Mouse (Mus musculus) urinary bladder, postnatal 14 days (tissue): ENCODE measurements around the gene Tmem200a.
"Not testable (repeated sequence)": the region's sequence is repeated elsewhere in the genome, so short reads cannot be mapped to it uniquely, and the experiment has no call there.

ENCODE experiments used
- DNase-seq: peaks from one replicate; pipeline ENCODE4 v3.0.0; 2021; ENCODE audit warnings: low spot score

Gene Tmem200a

DNA sequence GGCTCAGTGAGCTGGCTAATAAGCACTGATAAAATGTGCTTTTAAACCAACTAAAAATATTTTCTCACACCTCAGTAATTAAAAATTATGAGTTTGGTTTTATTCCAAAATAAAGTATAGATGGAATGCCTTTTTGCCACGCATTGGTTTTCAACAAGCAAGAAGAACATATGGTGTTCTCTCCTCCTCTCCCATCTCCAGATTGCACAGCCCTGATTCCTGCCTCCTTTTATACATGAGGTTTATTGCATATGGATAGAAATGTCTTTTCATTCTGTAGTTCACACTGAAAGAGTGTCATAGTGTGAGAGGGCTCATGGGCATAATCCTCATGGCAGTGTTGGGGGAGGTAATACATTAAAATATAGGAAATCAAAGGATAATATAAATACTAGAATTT, 96.2 kb downstream of the Tmem200a start:
- DNase-seq = no peak

DNA sequence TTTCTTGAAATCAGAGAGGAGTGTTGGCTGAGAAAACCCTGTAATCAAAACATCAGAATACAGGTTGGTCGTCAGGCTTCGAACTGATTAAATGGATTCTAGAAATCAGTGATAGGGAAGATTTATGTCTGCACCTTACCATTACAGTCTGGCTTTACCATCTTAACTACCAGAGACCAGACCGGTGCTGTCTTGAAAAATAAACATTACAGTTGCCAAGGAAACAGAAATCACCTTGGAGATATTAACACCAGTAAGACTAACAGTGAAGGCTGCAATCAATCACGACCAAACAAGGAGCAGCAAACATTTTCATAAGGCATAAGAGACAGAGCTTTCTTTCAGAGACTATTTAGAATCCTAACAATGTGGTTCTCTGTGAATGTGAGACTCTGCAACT, 116.0 kb downstream of the Tmem200a start:
- DNase-seq = no peak

GRCm38 (mm10) chr10:25961066-25961465, 117.8 kb downstream of the Tmem200a start:
- no peak for DNase-seq

DNA sequence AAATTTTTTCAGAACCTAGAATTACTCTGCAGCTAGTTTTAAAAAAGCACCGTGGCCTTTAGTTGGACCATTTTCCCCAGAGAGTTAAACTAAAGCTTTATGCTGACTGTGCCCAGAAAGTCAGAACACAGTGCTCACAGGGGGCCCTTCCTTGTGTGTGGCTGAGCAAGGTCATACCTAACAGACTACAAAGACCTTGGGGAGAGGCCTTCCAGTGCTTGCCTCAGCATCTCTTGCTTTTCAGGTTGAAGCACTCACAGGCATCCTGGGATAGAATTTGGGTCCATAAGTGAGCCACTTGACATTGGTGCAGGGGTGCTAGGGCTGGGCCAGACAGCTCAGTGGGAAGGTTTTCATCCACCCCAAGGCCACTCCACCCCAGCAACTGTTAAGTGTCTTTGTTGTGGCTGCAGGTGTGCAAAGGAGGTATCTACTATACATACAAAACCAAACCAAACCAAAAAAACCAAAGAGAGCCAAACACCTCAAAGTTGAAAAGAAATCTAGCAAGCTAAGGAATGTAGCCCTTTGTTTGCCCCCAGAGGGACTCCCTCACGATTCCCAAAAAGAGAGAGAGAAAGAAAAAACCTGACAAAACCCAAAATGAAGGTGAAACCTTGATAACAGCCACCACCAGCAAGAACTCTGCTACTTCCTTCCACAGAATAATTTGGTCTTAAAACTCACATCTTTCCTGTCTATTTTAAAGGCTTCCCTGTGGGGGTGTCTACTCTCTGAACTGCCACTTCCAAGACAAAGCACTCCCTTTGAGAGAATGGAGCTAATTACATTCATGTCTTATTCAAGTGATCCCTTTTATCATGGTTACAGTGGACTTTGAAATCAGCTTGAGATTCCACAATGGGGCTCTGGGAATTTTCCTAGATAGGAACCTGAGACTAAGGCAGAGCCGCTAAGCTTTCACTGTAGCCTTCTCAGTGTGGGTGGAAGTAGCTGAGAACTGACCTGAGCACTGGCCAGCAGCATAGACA, 119.8 kb downstream of the Tmem200a start:
- DNase-seq = no peak

GRCm38 (mm10) chr10:25954641-25955228, 124.1 kb downstream of the Tmem200a start:
- no peak for DNase-seq

GRCm38 (mm10) chr10:25952838-25953237, 126.0 kb downstream of the Tmem200a start:
- DNase-seq = no peak

DNA sequence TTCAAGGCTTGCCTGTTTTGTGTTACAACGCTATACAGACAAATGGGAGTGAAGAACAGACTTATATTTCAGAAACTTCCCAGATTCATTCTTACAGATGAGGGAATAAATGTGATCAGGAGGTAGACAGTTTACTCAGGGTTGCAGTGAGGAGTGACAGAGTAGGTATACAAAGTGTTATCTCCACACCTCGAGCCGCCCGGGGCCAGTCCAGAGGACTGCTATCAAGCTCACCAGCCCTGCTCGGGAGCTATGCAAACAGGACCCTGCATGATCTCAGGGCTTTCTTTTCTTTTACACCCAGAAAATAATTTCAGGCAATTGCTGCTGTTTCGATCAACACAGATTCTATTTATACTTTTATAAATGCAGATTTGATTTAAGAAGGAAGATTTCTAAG, 126.7 kb downstream of the Tmem200a start:
- no peak for DNase-seq

GRCm38 (mm10) chr10:25945866-25946265, 133.0 kb downstream of the Tmem200a start:
- DNase-seq = no peak

DNA sequence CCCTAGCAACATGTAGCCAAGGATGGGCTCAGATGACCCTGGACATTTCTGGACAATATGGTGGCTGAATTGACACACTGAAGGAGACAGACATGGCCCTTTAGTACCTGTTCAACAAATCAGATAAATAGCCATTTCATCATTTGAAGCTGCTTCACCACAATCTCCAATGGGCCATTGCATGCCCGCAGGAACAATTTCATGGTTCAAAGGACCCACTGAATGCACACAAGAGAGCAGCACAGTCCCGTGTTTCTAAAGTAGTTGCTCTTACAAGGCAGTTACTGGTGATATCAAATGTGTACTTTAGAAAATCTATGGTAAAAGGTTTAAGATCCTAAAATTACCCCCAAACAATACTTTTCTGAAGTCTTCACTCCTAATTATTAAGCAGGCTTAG, 134.2 kb downstream of the Tmem200a start:
- DNase-seq = no peak

GRCm38 (mm10) chr10:25931796-25932195, 147.1 kb downstream of the Tmem200a start:
- DNase-seq = no peak

DNA sequence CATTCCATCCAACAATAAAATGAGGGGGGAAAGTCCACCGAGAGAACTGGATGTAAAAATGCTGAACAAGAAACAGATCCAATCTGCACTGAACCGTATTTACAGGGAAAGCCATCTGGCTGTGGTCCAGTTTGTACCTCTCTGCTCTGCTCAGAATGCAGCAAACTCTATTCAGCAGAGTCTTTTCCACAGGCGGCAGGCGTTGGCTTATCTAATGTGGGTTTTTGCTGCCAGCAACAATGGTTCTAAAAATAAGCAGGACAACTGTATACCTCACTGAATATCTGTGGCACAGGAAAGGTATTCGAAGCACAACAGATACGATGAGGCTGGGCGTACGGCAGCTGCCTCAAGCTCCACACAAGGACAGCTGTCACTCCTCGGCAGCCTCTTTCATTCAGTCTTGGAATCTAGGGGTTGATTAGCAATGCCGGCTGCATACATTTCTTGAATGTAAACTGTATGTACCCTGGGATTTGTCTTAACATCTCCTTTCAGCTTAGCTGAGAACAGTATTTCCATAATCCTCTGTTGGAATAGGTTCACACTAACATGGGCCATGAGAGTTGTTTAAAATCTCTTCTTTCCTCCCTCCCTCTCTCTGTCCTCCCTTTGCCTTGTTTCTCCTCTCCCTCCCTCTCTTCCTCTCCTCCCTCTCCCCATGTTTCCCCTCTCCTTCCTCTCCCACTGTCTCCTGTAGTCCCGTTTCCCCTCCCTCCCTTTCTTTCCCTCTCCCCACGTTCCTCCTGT, 149.3 kb downstream of the Tmem200a start:
- no peak for DNase-seq

GRCm38 (mm10) chr10:25928861-25929368, 149.9 kb downstream of the Tmem200a start:
- DNase-seq = no peak

GRCm38 (mm10) chr10:25928448-25928786, 150.4 kb downstream of the Tmem200a start:
- no peak for DNase-seq

GRCm38 (mm10) chr10:25927553-25928447, 151.1 kb downstream of the Tmem200a start:
- no peak for DNase-seq

DNA sequence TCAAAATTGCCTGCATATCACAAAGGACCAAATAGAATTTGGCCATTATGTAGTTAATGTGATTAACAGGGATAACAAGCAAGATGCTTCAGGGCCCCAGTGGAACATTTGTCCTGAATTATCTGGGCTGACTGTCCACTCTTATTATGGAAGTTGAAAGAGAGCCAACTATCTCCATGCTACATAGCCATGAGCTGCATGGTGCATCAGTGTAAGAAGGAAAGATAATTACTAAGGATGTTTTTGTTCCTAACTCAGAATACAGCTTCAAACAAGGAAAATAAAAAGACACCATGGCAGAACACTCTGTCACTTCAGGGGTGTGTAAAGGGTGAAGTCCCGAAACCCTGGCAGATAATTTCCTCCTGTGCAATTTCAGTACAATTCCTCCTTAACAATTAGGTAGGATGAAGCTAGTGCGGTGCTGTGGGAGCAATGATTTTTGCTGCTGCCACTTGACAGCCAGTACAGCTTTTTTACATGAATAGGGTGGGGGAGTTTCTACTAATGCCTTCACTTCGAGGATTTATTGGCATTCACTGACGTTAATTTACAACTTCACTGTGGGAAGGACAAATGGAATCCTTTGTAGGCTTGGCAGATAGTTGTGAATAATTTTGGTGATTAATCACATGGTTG, 158.1 kb downstream of the Tmem200a start:
- DNase-seq = no peak

GRCm38 (mm10) chr10:25918103-25918502, 160.7 kb downstream of the Tmem200a start:
- no peak for DNase-seq

- no peak for DNase-seq
Observed at GRCm38 (mm10) chr10:25910270-25910669, 168.6 kb downstream of the Tmem200a start.

DNA sequence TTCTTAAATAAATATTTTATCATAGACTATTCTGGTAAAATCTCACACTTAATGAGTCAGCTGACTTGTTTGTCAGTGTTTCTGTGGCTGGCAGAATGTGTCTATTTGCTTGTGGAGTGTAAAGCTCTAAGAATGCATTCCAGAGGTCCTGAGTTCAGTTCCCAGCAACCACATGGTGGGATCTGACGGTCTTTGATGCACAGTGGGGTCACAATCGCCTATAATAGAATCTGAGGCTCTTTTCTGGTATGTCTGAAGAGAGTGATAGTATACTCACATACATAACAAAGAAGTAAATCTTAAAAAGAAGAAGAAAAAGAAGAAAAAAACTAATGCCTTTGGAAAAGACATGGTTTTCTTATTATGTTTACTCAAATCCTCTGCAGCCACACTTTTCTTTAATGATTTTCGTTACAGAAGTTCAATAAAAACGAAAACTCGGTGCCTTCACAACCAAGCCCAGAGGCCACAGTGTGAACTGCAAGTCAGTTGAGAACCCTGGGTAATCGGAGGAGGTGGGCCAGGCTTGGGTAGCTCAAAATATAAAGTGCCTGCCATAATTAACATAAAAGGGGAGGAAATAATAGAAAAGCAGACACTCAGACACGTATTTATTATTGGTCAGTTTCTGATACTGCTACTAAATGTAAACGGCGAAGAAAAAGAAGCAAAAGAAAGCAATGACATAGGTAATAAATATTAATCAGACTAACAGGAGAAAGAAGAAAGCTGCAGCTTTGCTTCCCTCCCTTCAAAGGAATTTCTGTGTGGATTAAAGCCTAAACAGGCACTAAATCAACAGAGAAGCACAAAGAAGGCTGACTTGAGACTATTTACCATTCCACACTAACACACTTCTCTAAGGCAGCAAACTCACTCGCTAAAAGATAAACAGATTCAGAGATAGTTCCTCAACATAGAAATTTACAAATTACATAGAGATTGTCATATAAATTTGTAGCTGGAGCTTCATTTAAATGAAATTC, 170.5 kb downstream of the Tmem200a start:
- DNase-seq = no peak

DNA sequence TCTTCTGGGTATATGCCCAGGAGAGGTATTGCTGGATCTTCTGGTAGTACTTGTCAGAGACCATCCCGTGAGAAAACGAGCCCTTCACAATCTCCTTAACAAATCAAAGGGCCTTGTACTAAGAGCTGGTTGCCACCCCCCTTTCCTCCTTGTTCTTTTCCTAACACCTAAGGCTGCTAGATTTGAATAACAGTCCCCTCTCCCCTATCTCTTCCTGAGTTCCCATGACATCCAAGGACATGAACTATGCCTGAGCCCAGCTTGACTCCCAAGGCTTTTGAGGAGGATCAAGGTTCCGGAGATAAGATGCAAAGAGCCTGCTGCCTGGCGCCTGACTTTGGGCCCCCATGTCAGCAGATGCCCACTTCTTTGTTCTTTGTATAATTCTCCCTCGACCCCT, 184.7 kb downstream of the Tmem200a start:
- DNase-seq = not testable (repeated sequence)

- DNase-seq = peak; percentile 47
Observed at GRCm38 (mm10) chr10:25887225-25887624, 191.6 kb downstream of the Tmem200a start.
